Mouse (Mus musculus) c-Kit-positive CD71-positive TER-119-positive erythroid progenitor cells, embryonic 14.5 days (primary cell): ENCODE measurements around the gene Lingo2.
"Not testable (repeated sequence)": the region's sequence is repeated elsewhere in the genome, so short reads cannot be mapped to it uniquely, and the experiment has no call there.

Source experiments
- DNase-seq: peaks from one replicate; pipeline ENCODE4 v3.0.0-alpha.2; 2013; ENCODE audit warnings: low spot score

The Lingo2 gene

GRCm38 (mm10) chr4:36081095-36081852 is 870.3 kb downstream of the Lingo2 start:
- DNase-seq = no peak

- DNase-seq = no peak
Measured at GRCm38 (mm10) chr4:36078910-36079525, 872.5 kb downstream of the Lingo2 start.

DNA sequence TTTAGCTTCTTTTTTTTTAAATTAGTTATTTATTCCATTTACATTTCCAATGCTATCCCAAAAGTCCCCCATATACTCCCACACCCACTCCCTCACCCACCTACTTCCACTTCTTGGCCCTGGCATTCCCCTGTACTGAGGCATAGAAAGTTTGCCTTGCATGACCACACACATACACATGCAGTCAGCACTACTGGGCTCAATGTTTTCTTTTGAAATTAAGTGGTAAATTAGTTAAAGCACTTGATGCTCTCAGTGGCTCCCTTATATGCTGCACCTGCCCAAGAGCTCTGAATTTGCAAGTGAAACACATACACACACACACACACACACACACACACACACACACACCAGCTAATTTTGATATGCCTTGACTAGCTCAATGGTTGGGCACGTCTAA is 886.8 kb downstream of the Lingo2 start:
- not testable (repeated sequence) for DNase-seq

- no peak for DNase-seq
Measured at GRCm38 (mm10) chr4:36052791-36053376, 898.7 kb downstream of the Lingo2 start.

DNA sequence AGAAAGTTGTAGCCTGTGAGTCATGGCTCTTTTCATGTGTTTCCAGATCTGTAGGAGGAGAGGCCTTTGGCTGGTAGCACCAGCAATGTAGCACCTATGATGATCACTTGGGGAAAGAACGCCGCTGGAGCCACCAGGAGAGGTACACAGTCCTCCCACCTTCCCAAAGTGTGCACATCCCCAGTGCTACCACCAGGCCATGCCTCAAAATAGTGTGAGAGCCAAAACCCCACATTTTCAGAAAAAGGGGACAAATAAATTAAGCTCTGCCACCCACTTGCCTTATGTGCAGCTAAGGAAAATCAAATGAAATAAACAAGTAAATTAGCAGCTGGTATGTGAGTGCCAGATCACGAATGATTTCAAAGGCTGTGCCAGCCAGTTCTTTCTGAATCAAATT is 911.2 kb downstream of the Lingo2 start:
- no peak for DNase-seq

DNA sequence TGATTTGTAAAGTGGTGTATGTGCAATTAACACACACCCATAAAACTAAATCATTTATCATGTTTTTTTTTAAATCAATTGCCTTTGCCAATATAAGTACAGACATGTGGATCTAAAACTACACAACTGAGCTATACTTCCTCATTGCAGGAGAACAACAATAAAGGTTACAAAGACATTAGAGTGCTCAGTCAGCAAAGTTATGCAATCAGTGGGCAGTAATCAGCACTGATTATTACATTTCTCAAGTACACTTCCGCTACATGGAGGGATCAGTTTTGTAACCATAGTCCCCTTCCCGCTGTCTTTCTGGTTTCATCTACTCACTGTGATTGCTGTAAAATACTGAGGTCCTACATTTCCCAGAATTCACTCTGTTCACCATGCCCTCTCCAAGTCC is 912.8 kb downstream of the Lingo2 start:
- DNase-seq = no peak

- no peak for DNase-seq
Measured at GRCm38 (mm10) chr4:36032039-36032438, 919.5 kb downstream of the Lingo2 start.

DNA sequence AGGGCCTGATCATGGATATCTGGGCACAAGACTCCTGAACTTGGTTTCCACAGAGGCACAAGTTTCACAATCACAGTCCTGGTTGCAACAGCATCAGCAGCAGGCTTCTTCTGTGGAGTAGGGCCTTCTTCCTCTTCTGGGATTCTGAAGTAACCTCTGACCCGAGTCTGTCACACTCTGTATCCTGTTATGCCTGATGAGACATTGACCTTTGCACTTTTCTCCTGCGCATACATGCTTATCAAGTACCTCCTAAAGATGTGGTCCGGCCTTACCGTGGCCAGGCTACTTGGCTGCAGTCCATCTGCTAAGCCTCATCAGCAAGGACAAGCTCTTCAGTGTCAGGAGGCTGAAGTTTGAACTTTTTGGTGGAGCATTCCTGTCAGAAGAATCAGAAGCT is 937.4 kb downstream of the Lingo2 start:
- no peak for DNase-seq

DNA sequence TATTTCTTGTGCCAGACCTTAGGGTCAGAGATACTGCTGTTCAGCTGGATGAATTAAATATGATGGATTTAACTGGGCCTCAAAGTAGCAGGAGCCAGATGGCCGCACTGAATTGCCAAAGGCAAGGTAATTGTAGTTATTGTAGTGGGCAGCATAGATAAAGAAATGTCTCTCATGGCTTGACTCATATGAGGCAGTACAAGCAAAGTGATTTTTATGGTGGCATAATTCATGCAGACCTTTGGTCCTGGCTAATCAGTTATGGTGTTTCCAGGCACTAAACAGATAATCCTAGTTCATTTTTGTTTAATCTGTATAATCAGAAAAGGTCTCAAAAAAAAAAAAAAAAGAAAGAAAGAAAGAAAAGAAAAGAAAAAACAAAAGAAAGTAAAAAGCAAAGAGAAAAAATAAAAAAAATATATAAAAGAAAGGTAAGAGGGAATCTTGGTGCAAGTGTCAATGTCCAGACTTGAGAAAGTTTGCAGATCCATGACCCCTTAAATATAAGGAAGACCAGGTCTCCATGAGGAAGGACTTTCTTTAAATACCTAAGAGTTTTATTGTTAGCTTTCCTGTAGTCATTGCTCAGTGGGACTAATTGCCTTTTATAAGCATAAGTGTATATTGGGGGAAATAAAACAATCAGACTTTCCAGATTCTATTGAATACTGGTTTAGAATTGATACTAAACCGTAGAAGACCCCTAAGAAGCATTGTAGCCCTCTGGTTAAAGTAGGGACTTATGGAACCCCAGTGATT is 959.4 kb downstream of the Lingo2 start:
- DNase-seq = no peak

- DNase-seq = no peak
Measured at GRCm38 (mm10) chr4:35986012-35986411, 965.5 kb downstream of the Lingo2 start.

DNA sequence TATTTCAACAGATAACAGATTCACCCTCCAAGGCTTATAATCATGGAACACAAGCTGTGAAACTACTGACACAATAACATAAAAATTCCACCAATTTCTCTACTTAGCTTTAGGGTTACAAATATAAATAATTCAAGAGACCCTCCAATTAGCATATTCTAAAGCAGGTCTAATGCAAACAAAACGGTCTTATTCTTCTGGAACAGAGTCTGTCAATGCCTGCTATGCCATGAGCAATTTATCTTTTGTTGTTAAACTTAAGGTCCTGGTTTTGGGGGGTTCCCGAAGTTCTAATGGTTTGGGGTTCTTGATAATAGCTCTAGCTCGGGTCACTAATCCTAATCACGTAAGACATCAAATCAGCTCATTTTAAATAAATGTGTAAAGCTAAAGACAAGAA is 988.0 kb downstream of the Lingo2 start:
- DNase-seq = no peak

DNA sequence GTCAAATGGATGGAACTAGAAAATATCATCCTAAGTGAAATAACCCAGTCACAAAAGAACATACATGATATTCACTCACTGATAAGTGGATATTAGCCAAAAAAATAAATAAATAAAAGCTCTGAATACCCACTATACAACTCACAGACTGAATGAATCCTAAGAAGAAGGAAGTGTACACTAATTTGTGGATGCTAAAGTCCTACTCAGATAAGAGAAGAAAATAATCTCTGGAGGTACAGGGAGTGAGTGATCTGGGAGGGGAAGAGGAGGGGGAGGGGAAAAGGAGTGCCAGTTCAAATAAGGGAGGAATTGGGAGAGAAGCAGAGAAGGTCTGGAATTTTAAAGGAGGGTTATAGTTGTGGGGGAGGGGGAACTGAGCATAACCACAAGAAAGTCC is 999.7 kb downstream of the Lingo2 start:
- no peak for DNase-seq

- no peak for DNase-seq
Measured at GRCm38 (mm10) chr4:35951251-35951650, 1000.3 kb downstream of the Lingo2 start.

GRCm38 (mm10) chr4:35934056-35934661 is 1017.4 kb downstream of the Lingo2 start:
- DNase-seq = no peak

DNA sequence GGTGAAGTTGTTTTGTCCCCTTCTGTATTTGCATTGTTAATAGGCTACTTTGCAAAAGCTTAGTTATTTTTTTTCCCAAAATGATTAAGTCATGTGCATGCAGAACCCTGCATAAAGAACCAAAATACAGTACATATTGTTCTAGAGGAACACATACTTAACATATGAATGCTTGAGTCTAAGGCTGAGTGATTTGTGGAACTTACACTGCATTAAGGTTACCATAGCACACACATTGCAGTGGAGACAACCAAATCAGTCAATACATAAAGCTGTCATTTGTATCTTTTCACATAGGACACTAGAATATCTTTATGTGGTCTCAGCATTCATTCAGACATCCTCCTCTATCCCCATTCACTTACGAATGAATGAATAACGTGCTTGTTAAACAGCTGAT is 1023.8 kb downstream of the Lingo2 start:
- no peak for DNase-seq

DNA sequence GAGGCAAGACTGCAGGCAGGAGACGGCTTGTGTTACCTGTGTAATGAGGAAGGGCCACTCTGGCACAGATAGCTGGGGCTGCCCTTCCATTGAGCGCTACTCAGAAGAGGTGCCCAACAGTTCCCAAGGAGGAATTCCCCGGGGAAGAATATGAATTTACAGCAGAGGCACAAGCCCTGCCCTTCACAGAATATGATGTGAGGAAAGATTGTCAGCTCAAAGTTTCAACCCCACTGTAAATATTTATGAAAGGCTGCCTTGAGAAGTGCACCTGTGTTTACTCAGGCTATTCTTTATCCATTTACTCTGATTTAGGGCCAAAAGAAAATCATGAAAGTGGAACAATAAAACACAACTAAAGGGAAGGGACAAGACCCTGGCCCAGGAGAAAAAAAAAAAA is 1034.1 kb downstream of the Lingo2 start:
- no peak for DNase-seq

DNA sequence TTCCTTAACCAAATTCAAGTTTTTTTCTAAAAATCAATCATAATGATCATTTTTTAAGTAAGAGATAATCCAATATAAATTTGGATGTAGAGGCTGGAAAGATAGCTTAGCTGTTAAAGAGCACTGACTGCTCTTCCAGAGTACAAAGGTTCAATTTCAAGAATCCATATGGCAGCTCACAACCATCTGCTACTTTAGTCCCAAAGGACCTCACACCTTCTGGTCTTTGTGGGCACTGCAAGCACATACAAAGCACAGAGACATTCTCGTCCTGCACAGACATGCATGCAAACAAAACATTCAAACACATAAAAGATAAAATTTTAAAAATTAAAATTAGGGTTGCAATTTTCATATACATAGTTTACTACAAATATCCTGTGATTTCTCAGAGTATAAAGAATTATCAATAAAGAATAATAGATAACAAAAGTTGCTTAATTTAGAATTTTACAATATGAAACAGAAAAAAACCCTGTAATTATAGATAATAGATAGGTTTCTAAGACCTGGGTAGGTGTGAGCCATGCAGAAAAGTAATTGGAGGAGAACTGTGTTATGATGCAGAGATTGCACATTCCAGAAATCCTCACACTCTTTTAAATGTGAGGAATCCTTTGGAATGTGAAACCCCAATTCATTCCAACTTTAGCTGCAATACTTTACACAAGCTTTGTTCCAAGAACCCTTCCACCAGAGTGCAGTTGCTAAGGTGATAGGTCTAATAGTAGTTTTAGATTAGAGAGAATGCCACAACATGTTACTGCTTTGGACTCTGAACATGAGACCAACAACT is 1053.6 kb downstream of the Lingo2 start:
- DNase-seq = no peak

- no peak for DNase-seq
Measured at GRCm38 (mm10) chr4:35885591-35886542, 1065.7 kb downstream of the Lingo2 start.

GRCm38 (mm10) chr4:35884946-35885460 is 1066.5 kb downstream of the Lingo2 start:
- no peak for DNase-seq

DNA sequence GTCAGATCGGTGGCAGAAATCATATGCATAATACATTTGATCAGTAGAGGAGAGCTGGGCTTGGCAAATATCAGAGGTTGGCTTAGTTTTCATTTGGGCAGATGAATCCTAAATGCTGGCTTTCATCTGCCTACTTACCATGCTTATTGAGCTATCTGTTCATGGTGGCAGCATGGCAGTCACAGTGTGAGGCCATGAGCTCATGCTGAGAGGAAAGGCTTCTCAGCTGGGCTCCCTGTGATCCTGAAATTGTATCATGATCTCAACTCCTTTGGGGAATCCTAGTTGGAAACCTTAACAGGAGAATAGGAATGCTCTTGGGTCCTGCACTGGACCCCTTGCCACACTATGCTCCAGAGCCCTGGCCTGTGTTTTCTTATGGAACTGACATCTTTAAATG is 1105.0 kb downstream of the Lingo2 start:
- no peak for DNase-seq
